Mouse (Mus musculus) forebrain, embryonic 14.5 days (tissue): ENCODE measurements around the gene Tle3. TPM values are rescaled to one million over a fixed set of nuclear protein-coding genes. Genes with fewer than 3 reads are reported as not detected.

Experiments used
- ATAC-seq: fragments of 200-750 bp; cut with Nextera tagmentation; 2 replicates; pipeline ENCODE4 v1.8.0; 2017; ENCODE audit warnings: mild to moderate bottlenecking, moderate library complexity
- DNase-seq: peaks from one replicate; pipeline ENCODE4 v3.0.0-alpha.2; 2015; ENCODE audit warnings: low spot score
- H3K27ac ChIP-seq: fragments of 300-500 bp; sonication (generic); 2 replicates; pipeline ENCODE4 v1.5.1; 2014; ENCODE audit warnings: low read depth, mild to moderate bottlenecking, control low read depth, low read length, moderate library complexity
- H3K27me3 ChIP-seq: fragments of 300-500 bp; sonication (generic); replicated peaks from 2 replicates; pipeline ENCODE4 v1.6.1; 2014; ENCODE audit warnings: low read length, control low read depth, mixed read lengths; ENCODE audit not compliant: control insufficient read depth, insufficient read depth
- H3K36me3 ChIP-seq: fragments of 300-500 bp; sonication (generic); 2 replicates; pipeline ENCODE4 v1.6.1; 2014; ENCODE audit warnings: low read length, control low read depth; ENCODE audit not compliant: control insufficient read depth, insufficient read depth
- H3K4me1 ChIP-seq: fragments of 300-500 bp; sonication (generic); 2 replicates; pipeline ENCODE4 v1.6.1; 2014; ENCODE audit warnings: antibody characterized with exemption, low read length, control low read depth; ENCODE audit not compliant: control insufficient read depth, insufficient read depth
- H3K4me2 ChIP-seq: fragments of 300-500 bp; sonication (generic); 2 replicates; pipeline ENCODE4 v1.6.1; 2014; ENCODE audit warnings: mild to moderate bottlenecking, control low read depth, low read length
- H3K4me3 ChIP-seq: fragments of 300-500 bp; sonication (generic); 2 replicates; pipeline ENCODE4 v1.5.1; 2014; ENCODE audit warnings: low read depth, low read length, control low read depth
- H3K9ac ChIP-seq: fragments of 300-500 bp; sonication (generic); 2 replicates; pipeline ENCODE4 v1.6.1; 2014; ENCODE audit warnings: mild to moderate bottlenecking, low read length, control low read depth, moderate library complexity
- H3K9me3 ChIP-seq: fragments of 300-500 bp; sonication (generic); replicated peaks from 2 replicates; pipeline ENCODE4 v1.6.1; 2016; ENCODE audit warnings: low read length, control low read depth, mixed read lengths; ENCODE audit not compliant: control insufficient read depth
- WGBS: fragments of 180-500 bp; shearing (Covaris S2); extraction: QIAGEN DNeasy Blood & Tissue Kit; methylation state at CpG from one replicate; pipeline ENCODE4 v1.1.7; 2014; 5-methylcytosine and 5-hydroxymethylcytosine counted together
- polyA plus RNA-seq: library from polyadenylated mRNA; unstranded; fragments of >200 nt; fragmentation: Nextera tagmentation; extraction: Ambion mirVana; gene quantifications from 2 replicates; pipeline ENCODE4 v1.2.1, GENCODE M21; 2014

The Tle3 gene
- polyA plus RNA-seq, 1 experiment from 2014 or later, result 28.1 TPM

DNA sequence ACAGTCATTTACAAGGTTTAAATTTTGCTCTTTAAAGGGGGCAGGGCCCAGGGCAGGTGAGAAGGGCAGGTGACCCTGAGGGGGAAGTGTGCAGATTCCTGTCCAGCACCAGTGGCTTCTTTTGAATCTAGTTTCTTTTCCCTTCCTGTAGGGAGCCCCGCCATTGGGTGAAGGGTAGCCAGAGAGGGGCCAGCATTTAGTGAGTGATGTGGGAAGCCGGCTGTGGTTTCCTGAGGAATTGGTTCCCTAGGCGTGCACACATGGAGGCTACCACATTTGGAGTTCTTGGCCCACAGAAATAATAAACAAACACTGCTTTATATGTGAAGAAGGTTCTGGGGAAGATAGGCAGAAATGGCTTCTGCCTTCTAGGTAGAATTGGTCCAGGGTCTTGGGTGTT, 4.5 kb downstream of the Tle3 start:
- H3K4me2 ChIP-seq, result peak overlapping the region; percentile 91
- no peaks in the 10 kb centered on the region for H3K9me3 ChIP-seq
- no peaks in the 10 kb centered on the region for H3K27me3 ChIP-seq
- H3K4me1 ChIP-seq, result peaks cover 65% of the 10 kb centered on the region
- DNase-seq, result no peak
- peak overlapping the region; percentile 97 for H3K4me3 ChIP-seq
- H3K9ac ChIP-seq, result peak overlapping the region; percentile 100; the same call in 1 of the 2 replicates
- 0 out of 2 replicates have a peak overlapping the region, but pooled peaks have one; percentile 35 for H3K27ac ChIP-seq
- peaks cover 31% of the 10 kb centered on the region; the same call in 1 of the 2 replicates for H3K36me3 ChIP-seq
- no peak for ATAC-seq
- 47% methylated on average over 3 of the region's 3 CpGs for WGBS

DNA sequence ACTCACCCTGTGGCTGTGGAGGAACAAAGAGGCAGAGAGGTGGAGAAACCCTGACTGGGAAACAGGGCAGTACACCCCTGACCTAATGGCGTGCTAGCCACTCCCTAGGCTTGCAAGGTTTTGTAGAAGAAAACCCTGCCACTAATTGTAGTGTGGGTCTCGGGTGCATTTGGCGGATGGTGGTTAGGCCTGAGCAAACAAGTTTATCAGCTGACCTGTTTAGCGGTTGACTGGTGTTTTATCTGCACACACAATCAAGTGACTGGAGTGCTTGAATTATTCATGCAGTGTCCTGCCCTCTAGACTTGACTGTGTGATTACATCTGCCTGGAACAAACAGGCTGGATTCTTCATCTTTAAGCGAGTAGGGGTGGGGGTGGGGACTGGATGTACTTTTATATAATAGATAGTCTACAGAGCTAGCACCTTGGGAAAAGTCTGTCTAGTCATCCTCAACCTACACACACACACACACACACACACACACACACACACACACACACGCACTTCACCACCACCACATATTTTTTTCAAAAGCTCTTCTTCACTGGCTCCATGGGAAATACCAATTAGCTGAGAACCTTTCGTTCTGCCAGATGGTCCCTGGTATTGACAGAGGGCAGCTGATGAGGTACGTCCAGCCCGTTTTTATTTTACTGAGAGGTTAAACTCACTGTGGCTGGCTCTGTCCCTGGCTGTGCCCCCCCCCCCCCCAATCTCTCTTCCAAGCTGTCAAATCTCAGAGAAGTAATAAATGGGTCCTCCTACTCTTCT, 5.7 kb downstream of the Tle3 start:
- Histone ChIP-seq H3K27ac (peak overlapping the region; percentile 35), H3K36me3 (peaks cover 44% of the 10 kb centered on the region; the same call in 1 of the 2 replicates), H3K9ac (peak overlapping the region; percentile 100; the same call in 1 of the 2 replicates), H3K4me2 (peak overlapping the region; percentile 91), H3K9me3 (no peaks in the 10 kb centered on the region), H3K27me3 (no peaks in the 10 kb centered on the region), H3K4me1 (peaks cover 74% of the 10 kb centered on the region), H3K4me3 (peak overlapping the region; percentile 97)
- 11% methylated on average over 9 of the region's 9 CpGs for WGBS
- DNase-seq, result peak; percentile 72
- no peak for ATAC-seq

DNA sequence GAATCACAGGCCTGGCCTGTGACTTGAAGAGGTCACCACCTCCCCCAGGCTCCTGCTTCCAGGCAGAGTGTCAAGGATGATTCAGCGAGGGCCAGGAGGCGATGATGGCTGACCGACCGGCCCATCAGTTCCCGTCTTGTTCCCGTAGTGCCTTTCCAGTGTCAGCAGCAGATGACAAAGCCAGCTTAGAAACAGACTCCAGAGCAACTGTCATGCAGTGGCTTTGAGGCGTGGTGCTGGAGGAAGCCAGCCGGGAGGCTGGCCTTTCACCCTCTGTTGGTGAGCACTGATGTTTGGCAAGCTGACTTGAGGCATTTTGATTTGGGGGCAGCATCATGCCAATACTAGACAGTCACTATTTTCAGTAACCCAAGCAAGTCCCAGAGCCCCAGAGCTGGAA, 6.3 kb downstream of the Tle3 start:
- H3K4me2 ChIP-seq, result peak overlapping the region; percentile 91
- 28% methylated on average over 8 of the region's 8 CpGs for WGBS
- no peak overlapping the region for H3K4me3 ChIP-seq
- ATAC-seq (no peak), DNase-seq (no peak)
- H3K27ac ChIP-seq, result no peak overlapping the region; the same call in 1 of the 2 replicates
- peaks cover 79% of the 10 kb centered on the region for H3K4me1 ChIP-seq
- peak overlapping the region; percentile 32 for H3K9ac ChIP-seq
- peaks cover 47% of the 10 kb centered on the region; the same call in 1 of the 2 replicates for H3K36me3 ChIP-seq
- H3K9me3 ChIP-seq, result no peaks in the 10 kb centered on the region
- H3K27me3 ChIP-seq, result no peaks in the 10 kb centered on the region

DNA sequence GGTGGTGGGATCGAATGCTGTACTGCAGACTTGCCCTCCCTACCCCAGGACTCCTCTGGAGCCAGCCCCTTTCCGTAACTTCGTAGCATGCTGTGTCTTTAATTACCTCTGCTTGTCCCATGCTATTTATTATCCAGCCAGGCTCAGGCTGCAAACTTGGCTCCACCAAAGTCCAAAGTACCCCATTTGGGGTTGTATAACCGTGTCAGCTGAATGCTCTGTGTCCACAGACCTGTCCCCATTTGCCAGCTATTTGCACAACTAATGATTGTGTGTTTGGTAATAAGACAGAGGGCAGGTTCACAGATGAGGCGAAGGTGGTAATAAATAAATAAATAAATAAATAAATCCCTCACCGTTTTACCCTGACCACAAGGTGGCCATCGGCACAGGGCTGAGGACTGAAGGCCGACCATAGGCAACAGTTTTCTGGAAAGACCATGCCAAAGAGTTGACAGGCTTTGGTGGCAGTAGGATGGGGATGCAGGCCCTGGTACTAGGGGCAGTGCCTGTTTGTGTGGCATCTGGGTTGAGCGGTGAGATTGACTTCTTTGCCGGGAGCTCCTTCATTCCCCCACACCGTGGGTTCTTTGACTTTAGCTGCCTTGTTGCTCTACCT, 7.0 kb downstream of the Tle3 start:
- Histone ChIP-seq H3K27ac (no peak overlapping the region), H3K4me2 (peak overlapping the region; percentile 91), H3K9me3 (no peaks in the 10 kb centered on the region), H3K36me3 (peaks cover 47% of the 10 kb centered on the region; the same call in 1 of the 2 replicates), H3K27me3 (no peaks in the 10 kb centered on the region), H3K4me3 (no peak overlapping the region), H3K4me1 (peaks cover 84% of the 10 kb centered on the region), H3K9ac (peak overlapping the region; percentile 32)
- DNase-seq, result no peak
- ATAC-seq, result no peak
- WGBS, result 54% methylated on average over 11 of the region's 11 CpGs

DNA sequence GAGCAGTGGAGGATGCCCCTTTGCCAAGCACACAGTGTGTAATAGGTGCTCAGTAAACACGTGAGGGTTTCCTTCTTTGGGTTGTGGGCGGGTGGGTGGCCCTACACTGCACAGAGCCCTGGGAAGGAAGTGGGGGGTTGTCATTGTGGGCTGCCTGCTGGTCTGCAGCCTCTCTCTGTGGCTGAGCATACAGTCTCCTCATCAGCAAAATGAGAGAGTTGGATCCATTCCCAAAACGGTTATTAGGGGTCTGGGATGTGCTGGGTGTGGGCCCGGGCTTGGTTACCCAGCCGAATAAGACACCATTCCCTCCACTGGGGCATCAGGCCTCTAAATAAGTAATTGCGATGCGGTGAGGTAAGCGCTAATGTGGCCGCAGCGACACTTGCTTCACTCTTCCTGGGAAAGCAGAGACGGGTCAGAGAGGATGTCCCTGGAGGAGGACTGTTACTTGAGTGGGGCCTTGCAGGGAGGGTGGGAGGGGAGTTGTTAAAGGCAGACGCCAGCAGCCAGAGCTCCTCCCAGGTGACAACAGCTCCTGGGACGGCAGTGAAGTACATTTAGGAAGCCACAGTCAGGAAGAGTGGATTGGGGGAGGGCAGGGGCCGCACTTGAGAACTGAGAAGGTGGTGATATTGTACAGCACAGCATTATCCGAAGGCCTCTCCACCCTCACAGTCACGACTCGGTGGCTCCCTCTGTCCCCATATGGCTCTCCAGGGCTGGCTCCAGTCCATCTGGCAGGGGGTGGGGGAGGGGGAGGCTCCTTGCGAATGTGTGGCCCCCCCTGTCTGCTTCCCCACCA, 8.3 kb downstream of the Tle3 start:
- WGBS, result 3% methylated on average over 18 of the region's 18 CpGs
- H3K4me1 ChIP-seq, result peaks cover 93% of the 10 kb centered on the region
- 0 out of 2 replicates have a peak overlapping the region, but pooled peaks have one; percentile 22 for H3K9ac ChIP-seq
- peaks cover 47% of the 10 kb centered on the region; the same call in 1 of the 2 replicates for H3K36me3 ChIP-seq
- no peak overlapping the region for H3K4me3 ChIP-seq
- peak; percentile 89 for DNase-seq
- H3K27ac ChIP-seq, result peak overlapping the region; percentile 63
- H3K4me2 ChIP-seq, result peak overlapping the region; percentile 31
- H3K27me3 ChIP-seq, result no peaks in the 10 kb centered on the region
- H3K9me3 ChIP-seq, result no peaks in the 10 kb centered on the region
- peak; percentile 68 for ATAC-seq

DNA sequence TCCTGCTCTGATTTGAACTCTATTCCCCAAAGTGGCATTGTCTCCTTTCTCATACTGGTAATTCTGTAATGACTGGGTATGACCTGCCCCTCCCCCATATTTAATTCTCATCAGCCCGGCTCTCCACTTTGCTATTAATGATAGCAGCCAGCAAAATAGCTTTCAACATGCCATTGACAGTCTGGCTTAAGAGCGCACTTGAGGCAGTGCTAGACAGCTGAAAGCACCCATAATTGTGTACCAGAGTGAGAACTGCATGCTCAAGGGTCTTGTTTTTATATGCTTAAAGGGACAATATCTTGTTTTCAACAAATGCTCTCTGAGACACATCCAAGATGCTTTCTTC, 8.9 kb downstream of the Tle3 start:
- Histone ChIP-seq H3K27me3 (no peaks in the 10 kb centered on the region), H3K9ac (no peak overlapping the region), H3K4me1 (peaks cover 93% of the 10 kb centered on the region), H3K4me2 (peak overlapping the region; percentile 31), H3K9me3 (no peaks in the 10 kb centered on the region), H3K4me3 (no peak overlapping the region), H3K27ac (peak overlapping the region; percentile 63), H3K36me3 (peaks cover 44% of the 10 kb centered on the region; the same call in 1 of the 2 replicates)
- DNase-seq (peak; percentile 91), ATAC-seq (peak; percentile 52)
- 6% methylated on average over 2 of the region's 2 CpGs for WGBS

DNA sequence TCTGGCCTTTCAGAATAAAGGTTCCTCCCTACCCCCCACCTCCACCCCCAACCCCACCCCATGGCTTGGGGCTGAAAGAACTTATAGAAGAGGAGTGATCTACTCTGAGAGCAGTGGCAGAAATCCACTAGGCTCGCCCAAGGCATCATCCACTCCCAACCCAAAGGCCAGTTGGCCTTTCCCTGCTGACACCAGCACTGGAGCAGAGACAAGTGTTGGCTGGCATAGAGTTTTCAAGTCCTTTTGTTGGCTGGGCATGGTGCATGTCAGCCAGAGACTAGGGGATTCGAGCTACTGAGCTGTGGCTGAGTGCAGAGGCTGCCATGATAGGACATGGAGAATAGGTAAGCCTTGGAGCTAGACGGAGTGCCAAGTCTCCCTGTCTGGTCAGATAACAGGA, 9.3 kb downstream of the Tle3 start:
- ATAC-seq (no peak), DNase-seq (peak; percentile 57)
- no peak overlapping the region for H3K4me3 ChIP-seq
- H3K4me1 ChIP-seq, result peaks cover 93% of the 10 kb centered on the region
- H3K27me3 ChIP-seq, result no peaks in the 10 kb centered on the region
- H3K9ac ChIP-seq, result no peak overlapping the region
- 52% methylated on average over 3 of the region's 3 CpGs for WGBS
- H3K27ac ChIP-seq, result peak overlapping the region; percentile 11; the same call in 1 of the 2 replicates
- 0 out of 2 replicates have a peak overlapping the region, but pooled peaks have one; percentile 2 for H3K4me2 ChIP-seq
- peaks cover 40% of the 10 kb centered on the region; the same call in 1 of the 2 replicates for H3K36me3 ChIP-seq
- H3K9me3 ChIP-seq, result no peaks in the 10 kb centered on the region

DNA sequence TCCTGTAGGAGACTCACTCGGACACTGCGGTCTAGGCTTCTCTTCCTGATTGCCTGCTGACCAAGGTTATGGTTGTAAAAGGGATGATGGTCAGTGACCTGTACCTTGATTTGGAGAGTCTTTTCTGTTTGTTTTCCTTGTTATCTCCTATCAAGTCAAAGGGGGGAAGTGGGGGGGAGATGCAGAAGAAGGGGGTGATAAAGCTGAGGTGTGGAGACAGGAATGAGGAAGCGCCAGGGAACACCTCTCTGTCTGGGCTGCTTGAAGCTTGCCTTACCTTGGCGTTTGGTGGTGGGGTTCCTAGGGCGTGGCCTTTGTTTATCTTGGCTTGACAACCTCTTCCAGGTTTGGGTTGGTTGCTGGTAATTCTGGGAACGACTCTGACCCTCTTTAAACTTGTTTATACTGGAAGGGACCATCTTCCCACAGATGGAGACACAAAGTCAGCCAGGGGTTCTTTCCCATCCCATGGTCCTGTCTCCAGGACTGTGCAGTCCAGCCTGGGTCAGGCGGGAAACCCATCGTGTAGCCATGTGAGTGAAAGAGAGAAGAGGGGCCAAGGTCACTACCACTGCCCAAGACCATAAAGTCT, 10.5 kb downstream of the Tle3 start:
- H3K9ac ChIP-seq, result no peak overlapping the region
- peaks cover 92% of the 10 kb centered on the region for H3K4me1 ChIP-seq
- H3K36me3 ChIP-seq, result peaks cover 41% of the 10 kb centered on the region
- H3K4me2 ChIP-seq, result no peak overlapping the region
- WGBS, result 77% methylated on average over 8 of the region's 8 CpGs
- no peak for DNase-seq
- H3K4me3 ChIP-seq, result no peak overlapping the region
- no peak overlapping the region for H3K27ac ChIP-seq
- no peaks in the 10 kb centered on the region for H3K9me3 ChIP-seq
- no peak for ATAC-seq
- H3K27me3 ChIP-seq, result no peaks in the 10 kb centered on the region
